Mouse (Mus musculus): ENCODE measurements around the gene Psmg1. TPM values are rescaled to one million over a fixed set of nuclear protein-coding genes. Genes with fewer than 3 reads are reported as not detected.
"Not testable (repeated sequence)": the region's sequence is repeated elsewhere in the genome, so short reads cannot be mapped to it uniquely, and the experiment has no call there.

Psmg1 gene
- total RNA-seq, 2 experiments from 2014 or later = 20.1 to 23.3 TPM

- not testable (repeated sequence) for DNase-seq (ENCODE audit: low spot score in 2 of 2)
Measured at GRCm38 (mm10) chr16:95960689-95961088, 30.1 kb downstream of the Psmg1 start.

GRCm38 (mm10) chr16:95958080-95958479 lies 32.7 kb downstream of the Psmg1 start:
- DNase-seq (ENCODE audit: low spot score in 2 of 2) = no peak

DNA sequence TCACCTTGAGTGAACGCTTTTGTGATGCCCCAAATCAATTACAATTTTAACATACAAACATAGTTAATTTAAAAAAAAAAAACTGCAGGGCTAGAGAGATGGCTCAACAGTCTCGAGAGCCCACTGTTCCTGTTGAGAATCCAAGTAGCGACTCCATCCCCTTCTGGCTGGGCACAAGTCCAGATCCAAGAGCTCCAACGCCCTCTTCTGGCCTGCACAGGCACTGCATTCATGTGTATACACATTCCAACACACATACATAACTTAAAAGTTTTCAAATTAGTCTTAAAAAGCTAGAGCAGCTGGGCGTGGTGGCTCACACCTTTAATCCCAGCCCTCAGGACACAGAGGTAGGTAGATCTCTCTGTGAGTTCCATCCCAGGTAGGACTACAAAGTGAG lies 34.1 kb downstream of the Psmg1 start:
- no peak for DNase-seq (ENCODE audit: low spot score in 2 of 2)

- DNase-seq (ENCODE audit: low spot score in 2 of 2) = no peak
Measured at GRCm38 (mm10) chr16:95955716-95956346, 34.9 kb downstream of the Psmg1 start.

DNA sequence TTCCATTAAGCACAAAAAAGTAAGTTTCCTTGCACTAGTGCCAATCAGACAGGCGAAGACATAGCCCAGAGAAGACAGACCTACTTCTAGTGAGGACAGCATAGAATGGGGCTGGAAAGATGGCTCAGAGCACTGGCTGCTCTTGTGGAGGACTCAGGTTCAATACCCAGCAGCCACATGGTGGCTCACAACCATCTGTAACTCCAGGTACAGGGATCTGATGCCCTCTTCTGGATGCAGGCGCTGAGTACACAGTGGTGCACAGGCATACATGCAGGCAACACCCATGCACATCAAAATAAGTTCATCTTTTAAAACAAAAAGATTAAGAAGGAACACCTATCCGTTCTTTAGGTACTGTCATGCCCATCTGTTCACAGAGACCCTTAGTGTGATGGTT lies 36.4 kb downstream of the Psmg1 start:
- DNase-seq (ENCODE audit: low spot score in 2 of 2) = no peak

GRCm38 (mm10) chr16:95953159-95953650 lies 37.6 kb downstream of the Psmg1 start:
- DNase-seq (ENCODE audit: low spot score in 2 of 2) = no peak

- no peak for DNase-seq (ENCODE audit: low spot score in 2 of 2)
Measured at GRCm38 (mm10) chr16:95951471-95951870, 39.3 kb downstream of the Psmg1 start.

DNA sequence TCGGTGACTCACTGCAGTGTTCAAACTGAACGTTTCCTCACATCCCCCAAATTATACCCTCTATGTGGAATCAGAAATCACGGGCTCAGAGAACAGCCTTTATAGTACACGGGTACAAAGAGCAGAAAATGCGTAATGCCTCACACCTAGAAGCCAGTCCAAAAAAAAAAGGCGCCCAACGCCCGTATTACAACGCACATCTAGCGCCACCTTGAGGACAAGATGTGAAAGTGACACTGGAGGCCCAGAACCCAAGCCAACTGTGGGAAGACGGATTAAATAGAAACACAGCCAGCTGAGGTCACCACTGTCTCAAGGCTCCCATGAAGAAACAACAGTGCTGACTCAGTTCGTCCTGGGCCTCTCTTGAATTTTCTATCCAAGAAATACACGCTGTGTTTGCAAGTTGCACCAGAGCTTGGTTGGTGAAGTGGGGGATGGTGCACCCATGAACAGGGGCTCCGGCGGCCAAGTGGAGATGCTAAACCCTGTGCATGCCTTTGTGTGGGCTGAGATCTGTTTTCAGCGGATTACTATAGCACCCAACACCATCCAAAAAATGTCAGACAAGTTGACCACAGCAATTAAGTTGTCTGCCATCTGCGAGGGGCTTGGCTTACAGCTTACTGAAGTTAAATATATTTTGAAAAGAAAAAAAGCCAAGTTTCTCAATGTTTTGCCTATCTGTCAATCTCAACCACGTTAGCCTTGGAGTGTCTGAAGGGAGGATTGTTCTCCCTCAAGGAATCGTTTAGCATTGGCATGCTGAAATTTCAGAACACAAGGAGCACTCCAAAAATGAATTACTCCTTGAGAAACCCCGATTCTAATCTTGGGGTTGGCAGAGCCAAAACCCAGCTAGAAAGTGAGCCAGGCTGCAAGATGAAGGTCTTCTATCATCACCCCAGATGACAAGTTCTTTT lies 45.1 kb downstream of the Psmg1 start:
- DNase-seq (ENCODE audit: low spot score in 2 of 2) = peak; percentile 75 to 81

GRCm38 (mm10) chr16:95943186-95943585 lies 47.6 kb downstream of the Psmg1 start:
- DNase-seq (ENCODE audit: low spot score in 2 of 2) = no peak

GRCm38 (mm10) chr16:95941575-95941974 lies 49.2 kb downstream of the Psmg1 start:
- no peak for DNase-seq (ENCODE audit: low spot score in 2 of 2)

DNA sequence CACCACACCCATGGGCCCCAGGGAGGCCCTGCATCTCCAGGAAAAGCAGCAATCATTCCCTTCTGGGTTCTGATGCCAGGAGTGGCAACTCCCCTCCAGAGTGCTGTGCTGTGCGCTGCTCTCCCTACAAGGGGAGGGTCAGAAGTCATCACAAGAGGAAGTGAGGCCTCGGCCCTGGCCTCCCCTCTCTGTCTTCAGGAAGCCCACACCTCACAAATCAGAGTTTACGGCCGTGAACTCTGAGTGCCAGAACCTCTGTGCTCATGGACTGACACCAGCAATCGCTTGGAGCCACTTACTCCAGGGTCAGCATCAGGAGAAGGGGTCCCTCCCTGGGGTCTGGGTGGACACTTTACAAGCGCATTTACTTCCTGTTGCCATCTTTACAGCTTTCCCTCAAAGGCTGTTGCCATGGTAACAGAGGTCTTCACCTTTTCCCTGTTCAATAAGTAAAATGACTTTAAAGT lies 55.2 kb downstream of the Psmg1 start:
- no peak for DNase-seq (ENCODE audit: low spot score in 2 of 2)

DNA sequence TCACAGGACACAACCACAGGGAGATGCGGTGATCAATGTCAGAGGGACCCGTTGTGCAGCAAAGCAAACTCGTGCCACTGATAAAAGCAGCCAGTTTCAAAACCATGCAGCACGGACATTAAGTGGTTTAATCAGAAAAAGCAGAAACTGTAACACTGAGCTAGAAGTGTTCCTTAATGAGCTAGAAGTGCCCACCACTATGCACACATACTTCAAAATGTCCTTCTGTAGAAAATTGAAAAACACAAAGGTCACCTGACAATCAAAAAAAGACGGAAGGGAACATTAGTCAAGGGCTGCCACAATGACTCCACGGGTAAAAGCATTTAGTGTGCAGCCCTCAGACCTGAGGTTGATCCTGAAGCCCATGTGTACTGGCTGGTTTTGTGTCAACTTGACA lies 57.9 kb downstream of the Psmg1 start:
- no peak for DNase-seq (ENCODE audit: low spot score in 2 of 2)

DNA sequence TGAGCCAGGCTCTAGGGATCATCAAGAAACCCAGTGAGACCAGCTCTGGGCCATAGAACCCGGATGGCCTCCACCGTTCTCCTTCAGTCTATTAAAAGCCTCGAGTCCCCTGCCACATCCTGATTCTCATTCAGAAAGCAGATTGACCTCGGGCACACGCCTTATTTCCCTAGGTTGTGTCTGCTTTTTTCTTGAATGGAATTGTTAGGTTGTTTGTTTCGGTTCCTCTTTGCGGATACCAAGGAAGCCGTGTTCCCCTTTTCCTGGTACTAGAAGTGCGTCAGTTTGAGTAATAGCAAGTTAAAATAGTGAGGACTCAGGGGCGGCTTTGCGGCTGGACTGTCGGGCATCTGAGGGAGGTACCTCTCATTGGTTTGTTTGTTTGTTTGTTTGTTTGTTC lies 59.3 kb downstream of the Psmg1 start:
- no peak for DNase-seq (ENCODE audit: low spot score in 2 of 2)

Small RNAs within 50 kb of the gene (microRNA-seq; reads per million reads assigned to microRNA genes)
- 0 reads per million in 2 experiments for gene Gm27833

Other genes starting within 250 kb of the Psmg1 start
- 100 to 1,000 TPM; 101 to 152 TPM for gene Brwd1, start 91.6 kb upstream of the Psmg1 start, total RNA-seq (2021)
- 100 to 1,000 TPM in 1 of 2 experiments, 10 to 100 TPM in 1; 82.0 to 110 TPM for gene Hmgn1, start 136.8 kb upstream of the Psmg1 start, total RNA-seq (2021)
- 10 to 100 TPM; 76.9 to 89.3 TPM for gene Wrb, start 154.4 kb upstream of the Psmg1 start, total RNA-seq (2021)
- 1 to 10 TPM; 1.6 TPM for gene Lca5l, start 201.3 kb upstream of the Psmg1 start, total RNA-seq (2021)
- 1 to 10 TPM; 2.6 to 3.1 TPM for gene Sh3bgr, start 209.5 kb upstream of the Psmg1 start, total RNA-seq (2021)
- 10 to 100 TPM; 16.7 to 17.2 TPM for gene B3galt5, start 244.8 kb upstream of the Psmg1 start, total RNA-seq (2021)